Mouse (Mus musculus): ENCODE results near the gene Itgal.
"Not testable (repeated sequence)": the region's sequence is repeated elsewhere in the genome, so short reads cannot be mapped to it uniquely, and the experiment has no call there.

Gene Itgal

DNA sequence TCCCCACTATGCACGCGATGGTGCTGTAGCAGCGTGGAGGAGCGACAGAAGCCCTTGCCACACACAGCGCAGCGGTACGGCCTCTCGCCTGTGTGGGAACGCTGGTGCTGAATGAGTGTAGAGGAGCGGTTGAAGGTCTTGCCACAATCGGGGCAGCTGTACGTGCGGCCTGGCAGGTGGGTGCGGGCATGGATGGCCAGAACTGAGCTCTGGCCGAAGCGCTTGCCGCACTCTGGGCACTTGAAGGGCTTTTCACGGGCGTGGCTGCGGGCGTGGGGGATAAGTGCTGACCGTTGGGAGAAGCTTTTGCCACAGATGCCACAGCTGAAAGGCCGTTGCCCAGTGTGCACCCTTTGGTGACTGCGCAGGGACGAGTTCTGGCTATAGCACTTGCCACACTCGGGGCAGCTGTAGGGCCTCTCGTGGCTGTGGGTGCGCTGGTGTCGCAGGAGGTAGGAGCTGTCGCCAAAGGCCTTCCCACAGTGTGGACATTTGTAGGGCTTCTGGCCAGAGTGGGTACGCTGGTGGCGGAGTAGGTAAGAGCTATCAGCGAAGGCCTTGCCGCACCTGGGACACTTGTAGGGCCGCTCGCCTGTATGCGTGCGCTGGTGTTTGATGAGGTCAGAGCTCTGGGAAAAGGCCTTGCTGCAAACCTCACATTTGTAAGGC lies 47.4 kb downstream of the Itgal start:
- DNase-seq: no peak

DNA sequence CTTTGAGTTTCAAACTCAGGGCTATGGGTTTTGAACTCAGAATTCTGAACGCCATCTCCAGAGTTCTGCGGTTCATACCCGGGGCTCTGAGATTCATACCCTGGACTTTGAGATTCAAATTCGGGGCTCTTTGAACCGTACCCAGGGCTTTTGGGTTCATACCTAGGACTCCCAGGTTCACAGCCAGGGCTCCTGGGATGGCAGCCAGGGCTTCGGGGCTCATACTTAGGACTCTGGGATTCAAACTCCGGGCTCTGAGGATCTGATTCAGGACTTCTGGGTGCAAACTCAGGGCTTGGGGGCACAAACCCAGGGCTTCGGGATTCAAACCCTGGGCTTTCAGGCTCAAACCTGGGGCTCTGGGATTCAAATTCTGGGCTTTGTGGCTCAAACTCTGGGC lies 48.3 kb downstream of the Itgal start:
- DNase-seq: peak; percentile 46

DNA sequence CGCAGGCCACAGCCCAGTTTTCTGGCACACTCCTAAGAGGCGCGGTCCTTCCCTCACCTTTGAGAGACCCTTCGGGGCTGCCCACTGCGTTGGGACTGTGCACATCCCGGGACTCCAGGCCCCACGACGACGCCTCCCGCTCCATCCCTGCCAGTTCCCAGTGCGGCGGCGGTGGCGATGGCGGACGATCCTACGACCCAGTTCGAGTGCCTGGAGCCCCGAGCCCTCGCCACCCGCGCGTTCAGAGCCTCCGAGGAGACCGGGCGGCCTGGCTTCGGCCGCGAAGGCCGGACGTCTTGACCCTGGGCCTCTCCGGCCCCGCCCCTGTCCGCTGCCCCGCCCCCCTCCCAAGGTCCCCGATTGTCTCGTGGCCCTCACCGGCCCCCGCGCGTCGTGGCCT lies 49.0 kb downstream of the Itgal start:
- peak; percentile 83 for DNase-seq

DNA sequence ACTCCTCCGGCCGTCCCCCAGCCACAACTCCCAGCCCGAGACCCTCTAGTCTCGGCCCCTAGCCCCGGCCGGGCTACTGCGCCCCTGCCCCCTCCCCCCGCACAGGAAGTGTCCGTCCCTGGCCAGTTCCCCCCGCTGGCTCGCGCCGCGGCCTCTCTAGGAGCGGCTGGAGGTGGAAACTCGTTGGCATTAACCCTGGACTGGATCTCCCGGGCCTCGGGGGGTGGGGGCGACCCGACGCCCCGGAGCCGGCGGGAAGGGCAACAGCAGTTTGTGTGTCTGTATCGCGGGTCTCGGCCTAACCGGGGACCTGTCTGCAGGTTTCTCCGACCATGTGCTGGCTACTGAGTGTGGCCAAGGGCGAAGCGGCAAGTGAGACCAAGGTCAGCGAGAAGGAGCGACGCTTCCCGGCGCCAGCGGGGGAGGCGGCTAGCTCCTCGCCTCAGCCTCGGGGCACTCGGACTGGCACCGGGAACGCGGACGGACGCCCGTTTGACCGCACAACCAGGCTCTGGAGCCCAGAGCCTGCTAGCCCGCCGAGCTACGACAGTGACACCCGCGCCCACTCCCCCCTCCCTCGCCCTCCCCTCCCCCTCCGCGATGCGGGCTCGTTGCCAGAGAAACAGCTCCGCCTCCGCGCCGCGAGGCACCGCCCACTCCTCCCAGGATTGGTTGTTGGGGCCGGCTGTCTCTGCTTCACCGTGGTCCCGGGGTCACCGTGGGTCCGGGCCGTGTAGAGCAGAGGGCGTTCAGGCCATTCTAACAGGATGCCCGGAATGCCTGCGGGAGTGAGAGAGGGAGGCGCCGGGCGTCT lies 49.7 kb downstream of the Itgal start, which contains the start of gene Zfp768:
Zfp768 (minus strand) TSS at position 78 of the 814 bp plus-strand sequence.
- peak; percentile 94 for DNase-seq

DNA sequence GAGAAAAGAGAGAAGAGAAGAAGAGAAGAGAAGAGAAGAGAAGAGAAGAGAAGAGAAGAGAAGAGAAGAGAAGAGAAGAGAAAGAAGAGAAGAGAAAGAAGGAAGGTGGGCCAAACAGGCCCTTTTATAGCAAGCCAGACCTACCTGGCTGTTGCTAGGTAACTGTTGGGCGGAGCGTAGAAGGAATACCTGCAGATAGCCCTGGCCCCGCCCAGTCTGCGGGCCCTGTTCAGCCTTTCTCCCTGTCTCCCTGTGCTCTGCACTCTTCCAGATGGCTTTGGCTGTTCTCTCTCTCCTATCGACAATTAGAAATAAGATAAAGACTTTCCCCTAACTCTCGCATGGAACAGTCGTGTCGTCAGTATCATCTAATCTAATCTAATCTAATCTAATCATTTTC lies 50.6 kb downstream of the Itgal start:
- peak; percentile 61 for DNase-seq

DNA sequence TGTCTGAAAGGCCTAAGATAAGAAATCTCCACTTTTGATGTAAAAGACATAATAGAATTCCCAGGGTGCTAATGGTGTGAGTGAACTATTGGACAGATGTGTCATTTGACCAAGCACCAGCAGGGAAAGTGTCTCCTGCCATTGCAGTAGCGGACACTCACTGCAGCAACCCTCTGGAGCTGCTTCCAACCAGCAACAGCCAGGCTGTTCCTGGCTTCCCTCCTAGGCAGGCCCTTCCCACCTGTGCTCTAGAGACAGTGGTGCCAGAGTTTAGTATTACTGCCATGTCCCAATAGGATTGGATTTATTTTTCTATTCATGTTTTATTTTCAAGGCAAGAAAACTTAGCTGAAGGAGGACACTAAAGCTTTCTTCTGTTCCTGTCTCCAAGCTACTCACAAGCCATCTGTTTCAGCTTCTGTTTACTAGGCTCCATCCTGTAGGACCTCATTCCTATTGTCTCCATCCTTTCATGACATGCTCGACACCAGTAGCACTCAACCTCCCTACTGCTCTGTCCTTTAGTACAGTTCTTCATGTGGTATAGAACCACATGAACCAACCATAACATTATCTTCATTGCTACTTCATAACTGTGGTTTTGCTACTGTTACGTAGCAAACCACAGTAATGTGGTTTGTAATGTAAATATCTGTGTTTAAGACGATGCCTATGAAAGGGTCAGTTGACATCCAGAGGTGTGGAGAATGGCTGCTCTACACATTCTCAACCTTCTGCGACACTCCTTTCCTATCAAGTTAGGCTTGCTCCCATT lies 55.4 kb downstream of the Itgal start:
- DNase-seq: no peak

DNA sequence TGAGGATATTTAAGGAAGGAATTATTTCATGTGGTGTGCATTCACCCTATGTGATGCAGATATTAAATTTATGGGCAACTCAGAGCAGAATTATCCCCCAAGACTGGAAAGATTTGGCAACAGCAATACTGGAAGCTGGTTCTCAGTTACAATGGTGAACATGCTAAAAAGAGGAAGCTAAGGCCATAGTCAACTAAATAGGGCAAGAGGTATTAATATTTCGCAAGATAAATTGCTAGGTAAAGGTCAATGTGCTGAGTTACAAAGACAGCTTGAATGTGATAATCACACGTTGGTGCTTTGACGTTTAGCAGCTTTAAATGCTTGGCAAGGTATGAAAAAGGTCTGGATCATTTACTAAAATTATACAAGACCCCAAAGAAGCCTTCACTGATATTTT lies 59.7 kb downstream of the Itgal start:
- DNase-seq: no peak

DNA sequence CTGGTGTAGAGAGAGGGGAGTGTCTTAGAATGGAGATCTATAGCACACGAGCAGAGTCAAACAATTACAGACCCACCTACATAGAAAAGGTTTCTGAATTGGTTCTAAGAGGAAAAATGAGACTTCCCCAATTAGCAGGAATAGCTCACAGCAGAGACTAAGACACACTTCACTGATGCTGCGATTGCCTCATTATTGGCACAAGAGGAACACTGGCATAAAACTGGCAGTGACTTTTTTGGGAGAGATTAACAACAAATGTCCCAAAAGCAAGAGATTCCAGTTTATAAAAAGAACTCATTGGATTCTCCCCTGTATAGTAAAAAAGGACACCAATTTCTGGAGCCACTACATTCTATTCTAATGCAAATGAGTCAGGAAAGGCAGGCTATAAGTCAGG lies 61.8 kb downstream of the Itgal start:
- no peak for DNase-seq

DNA sequence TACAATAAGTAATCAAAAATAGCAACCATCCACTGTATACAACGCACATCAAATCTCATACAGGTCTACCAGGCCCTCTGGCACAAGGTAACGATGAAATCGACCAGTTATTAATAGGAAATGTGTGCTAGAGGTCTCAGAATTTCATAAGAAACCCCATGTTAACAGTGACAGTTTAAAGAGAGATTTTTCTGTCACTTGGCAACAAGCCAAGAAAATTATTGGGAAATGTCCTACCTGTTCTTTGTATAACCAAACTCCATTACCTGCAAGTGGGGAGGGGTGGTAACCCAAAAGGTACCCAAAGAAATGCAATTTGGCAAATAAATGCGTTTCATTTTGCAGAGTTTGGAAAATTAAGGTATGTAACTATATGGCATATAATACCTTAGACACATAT lies 62.4 kb downstream of the Itgal start:
- DNase-seq: no peak

DNA sequence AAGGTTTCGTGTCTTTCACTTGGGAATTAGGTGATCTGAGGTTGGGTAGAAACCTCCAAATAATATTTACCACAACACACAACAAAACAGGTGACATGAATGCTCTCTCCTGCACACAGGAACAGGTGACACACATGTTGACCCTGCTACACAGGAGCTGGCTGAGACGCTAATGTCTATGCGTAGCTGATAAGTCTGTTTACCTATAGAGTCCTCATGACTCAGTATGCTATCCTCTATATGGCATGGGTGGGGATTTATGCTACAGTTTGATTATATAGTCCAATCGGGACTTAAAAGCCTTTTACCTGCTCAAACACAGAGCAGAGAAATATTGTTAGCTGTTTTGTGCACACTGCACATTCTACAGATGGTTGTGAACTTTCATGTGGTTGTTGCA lies 64.2 kb downstream of the Itgal start:
- no peak for DNase-seq

DNA sequence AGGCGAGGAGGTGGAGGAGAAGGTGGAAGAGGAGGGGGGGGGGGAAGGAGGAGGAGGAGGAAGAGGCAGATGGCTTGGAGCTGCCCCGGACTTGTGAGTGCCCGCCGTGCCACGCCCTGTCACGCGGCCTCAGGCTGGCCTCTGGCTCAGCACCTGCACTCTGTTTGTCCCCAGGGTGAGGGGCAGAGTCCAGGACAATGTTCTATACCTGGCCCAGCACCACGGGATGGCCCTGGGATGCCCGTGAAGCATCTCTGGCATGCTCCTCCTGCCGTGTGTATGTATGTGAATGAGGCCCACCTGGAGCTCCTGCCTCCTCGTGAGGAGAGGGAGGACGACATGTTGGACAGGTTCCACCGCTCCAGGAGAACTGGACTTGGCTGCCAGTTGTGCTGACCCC lies 65.4 kb downstream of the Itgal start:
- DNase-seq: peak; percentile 57

DNA sequence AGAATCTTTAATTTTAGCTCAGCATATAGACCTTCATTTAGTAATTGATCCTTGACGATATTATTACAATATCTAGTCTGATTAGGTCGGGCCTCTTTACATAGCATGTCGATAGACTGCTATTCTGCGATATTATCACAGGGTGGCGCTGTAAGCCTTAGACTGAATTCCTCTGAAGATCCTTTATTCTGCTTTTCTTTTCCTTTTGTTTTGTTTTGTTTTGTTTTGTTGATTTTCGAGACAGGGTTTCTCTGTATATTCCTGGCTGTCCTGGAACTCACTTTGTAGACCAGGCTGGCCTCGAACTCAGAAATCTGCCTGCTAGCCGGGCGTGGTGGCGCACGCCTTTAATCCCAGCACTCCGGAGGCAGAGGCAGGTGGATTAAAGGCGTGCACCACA lies 66.4 kb downstream of the Itgal start:
- DNase-seq: not testable (repeated sequence)

DNA sequence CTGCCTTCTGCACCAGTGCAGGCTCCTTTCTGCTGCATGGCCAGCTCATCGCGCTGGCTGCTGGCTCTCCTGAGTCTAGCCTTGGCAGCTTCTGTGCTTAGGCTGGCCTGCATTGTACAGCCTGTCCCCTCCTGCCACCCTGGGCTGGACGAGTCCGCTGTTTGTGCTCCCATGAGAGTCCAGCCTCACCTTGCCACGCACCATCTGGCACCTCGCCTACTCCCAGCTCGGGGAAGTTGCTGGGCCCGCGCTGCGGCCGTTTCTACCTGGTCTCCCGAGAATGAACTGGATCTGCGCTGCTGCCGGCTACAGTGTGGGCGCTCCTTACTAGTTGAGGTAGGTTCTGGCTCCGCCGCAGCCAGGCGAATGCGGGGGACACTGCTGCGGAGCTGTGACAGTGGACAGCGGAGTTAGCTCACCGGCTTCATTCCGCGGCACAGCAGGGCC lies 67.4 kb downstream of the Itgal start:
- DNase-seq: peak; percentile 78

DNA sequence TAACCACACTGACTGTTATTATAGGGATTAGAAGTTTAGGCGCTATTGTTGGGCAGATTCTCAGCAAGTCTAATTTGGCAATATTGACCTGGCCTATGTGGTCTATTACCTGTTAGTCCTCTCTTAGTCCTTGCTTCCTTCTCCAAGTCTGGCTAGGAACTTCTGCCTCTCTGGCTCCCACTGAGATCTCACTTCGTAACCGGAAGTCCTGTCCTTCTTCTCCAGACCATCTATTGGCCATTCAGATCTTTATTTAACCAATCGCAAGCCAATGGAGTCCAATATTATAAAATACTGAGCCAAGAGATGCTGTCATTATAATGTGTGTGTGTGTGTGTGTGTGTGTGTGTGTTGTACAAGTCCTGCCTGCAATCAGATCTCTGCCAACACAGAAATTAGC lies 68.1 kb downstream of the Itgal start:
- DNase-seq: peak; percentile 71

DNA sequence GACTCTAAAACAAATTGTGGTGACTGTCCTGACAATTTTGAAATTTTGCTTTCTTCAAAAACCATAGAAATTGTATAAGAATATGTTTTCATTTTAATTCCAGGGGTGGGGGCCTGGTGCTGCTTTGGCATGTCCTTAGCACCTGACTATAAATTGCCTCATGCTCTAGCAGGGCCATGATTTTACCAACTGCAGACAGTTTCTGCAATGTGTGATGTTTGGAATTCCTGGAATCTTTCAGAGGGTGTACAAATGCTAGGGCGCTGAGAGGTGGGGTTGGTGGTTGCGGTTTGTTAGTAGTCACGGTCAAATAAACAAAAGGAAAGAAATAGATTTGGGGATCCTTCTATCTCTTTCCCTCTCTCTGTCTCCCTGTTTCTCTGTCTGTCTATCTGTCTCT lies 70.2 kb downstream of the Itgal start:
- no peak for DNase-seq

DNA sequence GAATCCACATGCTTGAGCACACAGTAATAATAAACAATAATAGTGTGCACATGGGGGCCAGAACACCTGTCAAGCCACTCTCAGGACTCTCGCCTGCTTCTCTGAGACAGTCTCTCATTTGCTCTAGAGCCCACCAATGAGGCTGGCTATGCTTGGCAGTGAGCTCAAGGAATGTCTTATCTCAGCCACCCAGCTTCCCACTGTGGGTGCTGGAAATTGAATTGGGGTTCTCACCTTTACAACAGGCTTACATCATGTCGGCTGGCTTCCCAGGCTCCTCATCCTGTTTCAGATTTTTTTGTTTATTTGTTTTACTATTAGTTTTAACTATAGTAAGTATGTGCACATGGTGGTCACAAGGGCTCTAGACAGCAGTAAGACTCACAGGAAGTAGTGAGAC lies 75.2 kb downstream of the Itgal start:
- no peak for DNase-seq

DNA sequence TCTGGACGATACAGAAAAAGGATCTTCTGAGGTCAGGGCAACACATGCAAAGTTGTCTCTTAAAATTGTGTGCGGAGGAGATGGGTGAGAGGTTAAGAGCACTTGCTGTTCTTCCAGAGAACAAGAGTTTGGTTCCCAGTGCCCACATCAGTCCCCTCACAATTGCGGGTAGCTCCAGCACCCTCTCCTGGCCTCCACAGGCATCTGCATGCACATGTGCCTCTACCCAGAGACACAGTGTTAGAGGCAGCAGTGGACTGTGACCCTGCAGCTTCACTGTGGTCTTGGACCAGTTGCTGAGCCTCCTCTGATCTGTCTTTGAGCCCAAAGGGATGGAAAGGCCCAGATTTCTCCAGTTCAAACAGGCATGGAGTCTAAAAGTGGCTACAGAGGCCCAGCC lies 75.8 kb downstream of the Itgal start:
- not testable (repeated sequence) for DNase-seq

DNA sequence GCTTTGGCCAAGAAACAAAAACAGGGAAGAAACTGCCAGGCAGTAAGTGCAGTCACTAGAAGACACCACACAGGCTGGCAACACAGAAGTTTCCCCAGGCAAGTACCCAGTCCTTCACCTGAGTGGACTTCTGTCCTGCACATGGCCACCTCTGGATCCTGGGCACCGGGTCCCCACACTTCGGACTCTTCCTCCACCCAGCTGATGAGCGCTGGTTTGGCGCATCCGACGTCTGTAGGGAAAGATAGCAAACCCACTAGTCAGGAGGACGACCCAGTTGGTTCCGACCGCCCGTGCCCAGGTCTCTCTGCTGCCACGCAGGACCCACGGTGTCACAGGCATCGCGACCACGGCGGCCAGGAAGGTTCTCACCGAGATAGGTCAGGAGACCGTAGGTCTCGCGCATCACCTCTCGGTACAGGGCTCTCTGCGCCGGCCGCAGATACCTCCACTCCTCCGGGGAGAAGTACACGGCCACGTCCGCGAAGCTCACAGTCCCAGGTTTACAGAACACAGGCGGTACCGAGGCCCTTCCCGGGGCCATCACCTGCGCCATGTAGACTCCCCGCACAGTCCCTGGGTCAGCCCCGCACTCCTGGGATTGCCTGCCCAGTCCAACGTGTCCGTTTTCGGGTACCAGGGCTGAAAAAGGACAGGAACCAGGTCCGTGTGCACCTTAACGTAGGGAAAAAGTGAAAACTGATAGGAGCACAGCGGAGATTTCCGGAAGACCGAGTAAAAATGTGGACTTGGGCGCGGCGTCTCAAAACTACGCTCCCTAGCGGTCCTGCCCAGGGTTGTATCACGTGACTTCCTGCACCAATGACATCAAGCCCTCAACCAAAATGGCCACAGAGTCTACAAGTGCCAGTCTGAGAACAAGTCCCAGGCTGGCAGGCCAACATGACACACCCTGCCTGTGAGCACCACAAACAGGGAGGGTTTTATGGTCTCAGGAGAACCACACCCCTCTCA lies 79.5 kb downstream of the Itgal start, which contains the start of gene Zfp747:
Zfp747 (minus strand) TSS at position 780 of the 975 bp plus-strand sequence.
- DNase-seq: peak; percentile 96

DNA sequence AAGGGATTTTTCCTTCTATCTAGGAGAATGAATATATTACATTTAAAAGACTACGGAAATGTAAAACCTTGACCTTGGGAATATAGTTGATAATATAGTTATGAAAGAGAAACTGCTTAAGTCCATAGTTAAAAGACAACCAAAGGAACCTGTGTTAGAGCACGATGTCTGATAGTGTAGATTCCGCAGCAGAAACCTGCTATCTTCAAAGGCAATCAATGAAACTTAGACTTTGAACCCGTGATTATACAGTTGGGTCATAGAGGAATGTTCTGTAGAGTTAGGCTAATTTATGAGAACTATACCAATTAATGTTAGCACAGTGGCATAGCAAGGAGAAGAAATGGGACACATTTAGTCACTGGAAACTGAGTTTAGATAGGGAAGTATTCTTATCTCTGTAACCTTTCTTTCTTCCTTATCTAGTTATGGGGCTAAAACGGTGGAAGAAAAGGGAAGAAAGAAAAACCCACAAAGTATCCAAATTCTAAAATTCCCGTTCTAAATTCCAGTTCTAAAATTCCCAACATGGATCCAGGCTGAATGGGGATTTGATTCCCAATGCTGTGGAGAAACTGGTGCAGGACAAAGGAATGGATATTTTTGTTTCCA lies 82.4 kb downstream of the Itgal start:
- DNase-seq: no peak
